Mouse (Mus musculus) cerebellum, adult 2 months (tissue): ENCODE data around the gene Mapk1ip1.

Experiments used
- CTCF ChIP-seq: fragments of 200-500 bp; IDR thresholded peaks from 2 replicates; pipeline ENCODE4 v1.5.1; 2011; ENCODE audit warnings: low read depth, mild to moderate bottlenecking, control low read depth, low read length, moderate library complexity, borderline replicate concordance; ENCODE audit not compliant: insufficient read depth
- POLR2A ChIP-seq: fragments of 200-500 bp; IDR thresholded peaks from 2 replicates; pipeline ENCODE4 v1.6.1; 2011; ENCODE audit warnings: low read length, control low read depth, borderline replicate concordance; ENCODE audit not compliant: insufficient read depth

DNA sequence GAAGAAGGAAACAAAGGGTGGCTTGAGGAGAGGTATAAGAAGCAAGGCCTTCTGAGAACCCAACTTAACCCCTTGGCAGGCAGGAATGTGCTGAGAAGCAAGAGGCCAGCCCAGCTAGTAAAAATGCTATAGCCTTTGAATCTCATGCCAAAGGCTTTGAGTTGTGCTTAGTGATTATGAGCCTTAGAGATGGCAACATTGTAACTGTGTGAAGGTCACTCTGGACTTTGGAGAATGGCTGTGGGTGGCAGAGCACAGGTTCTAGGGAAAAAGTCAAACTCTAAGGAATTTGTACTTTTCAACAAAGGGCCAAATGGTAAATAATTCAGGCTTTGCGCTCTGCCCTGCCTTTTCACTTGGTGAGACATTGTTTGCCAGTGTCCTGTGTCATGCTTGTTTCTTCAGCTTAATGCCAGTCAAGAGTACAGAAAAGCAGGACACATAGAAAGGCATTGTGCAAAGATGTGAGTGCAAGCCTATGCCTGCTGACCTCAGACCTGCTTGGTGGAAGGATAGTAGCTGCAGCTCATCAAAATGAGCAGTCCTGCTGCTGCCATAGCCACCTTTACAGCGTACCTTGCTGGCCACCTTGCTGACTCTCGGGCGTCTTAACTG is 7.5 kb upstream of the Mapk1ip1 start:
- TF ChIP-seq POLR2A (no peak), CTCF (no peak)
